Mouse (Mus musculus) layer of hippocampus, adult 8-10 months (tissue): Measurements from ENCODE around the gene Rhobtb3. TPM values are rescaled to one million over a fixed set of nuclear protein-coding genes. Genes with fewer than 3 reads are reported as not detected.
"Not testable (repeated sequence)": the region's sequence is repeated elsewhere in the genome, so short reads cannot be mapped to it uniquely, and the experiment has no call there.

Experiments
- DNase-seq, 2 experiments: peaks; one replicate each; pipeline ENCODE4 v3.0.0; 2022; ENCODE audit warnings: low spot score in 2 of 2
- total RNA-seq, 4 experiments: library from RNA; stranded (reverse); gene quantifications; 2 replicates each; pipeline ENCODE4 v1.2.4; 2022

The Rhobtb3 gene
- total RNA-seq, 4 experiments from 2014 or later = 16.1 to 18.6 (median 17.1) TPM

GRCm38 (mm10) chr13:75847027-75847426 is 96.7 kb downstream of the Rhobtb3 start:
- no peak for DNase-seq

- no peak for DNase-seq
Measured at GRCm38 (mm10) chr13:75845519-75846166, 98.1 kb downstream of the Rhobtb3 start.

- DNase-seq = no peak
Measured at GRCm38 (mm10) chr13:75844833-75845518, 98.7 kb downstream of the Rhobtb3 start.

- DNase-seq = no peak
Measured at GRCm38 (mm10) chr13:75843993-75844683, 99.6 kb downstream of the Rhobtb3 start.

GRCm38 (mm10) chr13:75843331-75843730 is 100.4 kb downstream of the Rhobtb3 start:
- no peak for DNase-seq

GRCm38 (mm10) chr13:75841950-75842349 is 101.8 kb downstream of the Rhobtb3 start:
- DNase-seq = no peak

GRCm38 (mm10) chr13:75840752-75841285 is 102.9 kb downstream of the Rhobtb3 start:
- DNase-seq = no peak

GRCm38 (mm10) chr13:75839719-75840481 is 103.8 kb downstream of the Rhobtb3 start, which contains the start of gene Glrx:
Gene Glrx, plus strand, starts transcription at chr13:75839868.
- peak; percentile 74 to 84 for DNase-seq

- DNase-seq = no peak
Measured at GRCm38 (mm10) chr13:75838506-75838905, 105.2 kb downstream of the Rhobtb3 start.

- no peak for DNase-seq
Measured at GRCm38 (mm10) chr13:75835461-75835860, 108.3 kb downstream of the Rhobtb3 start.

- DNase-seq = no peak
Measured at GRCm38 (mm10) chr13:75833499-75833898, 110.2 kb downstream of the Rhobtb3 start.

- no peak for DNase-seq
Measured at GRCm38 (mm10) chr13:75832697-75833096, 111.0 kb downstream of the Rhobtb3 start.

GRCm38 (mm10) chr13:75831710-75832109 is 112.0 kb downstream of the Rhobtb3 start:
- no peak for DNase-seq

- DNase-seq = no peak
Measured at GRCm38 (mm10) chr13:75830708-75831107, 113.0 kb downstream of the Rhobtb3 start.

GRCm38 (mm10) chr13:75825388-75825787 is 118.3 kb downstream of the Rhobtb3 start:
- DNase-seq = no peak

- no peak for DNase-seq
Measured at GRCm38 (mm10) chr13:75824611-75825319, 119.0 kb downstream of the Rhobtb3 start.

- DNase-seq = no peak
Measured at GRCm38 (mm10) chr13:75823201-75823600, 120.5 kb downstream of the Rhobtb3 start.

GRCm38 (mm10) chr13:75822366-75822765 is 121.4 kb downstream of the Rhobtb3 start:
- DNase-seq = not testable (repeated sequence)

- DNase-seq = no peak
Measured at GRCm38 (mm10) chr13:75819898-75820297, 123.8 kb downstream of the Rhobtb3 start.
